Mouse (Mus musculus): Measurements from ENCODE around the gene Alkbh3. TPM values are rescaled to one million over a fixed set of nuclear protein-coding genes. Genes with fewer than 3 reads are reported as not detected.

Alkbh3 gene
- polyA plus RNA-seq, 1 experiment from 2014 or later: 53.2 TPM

DNA sequence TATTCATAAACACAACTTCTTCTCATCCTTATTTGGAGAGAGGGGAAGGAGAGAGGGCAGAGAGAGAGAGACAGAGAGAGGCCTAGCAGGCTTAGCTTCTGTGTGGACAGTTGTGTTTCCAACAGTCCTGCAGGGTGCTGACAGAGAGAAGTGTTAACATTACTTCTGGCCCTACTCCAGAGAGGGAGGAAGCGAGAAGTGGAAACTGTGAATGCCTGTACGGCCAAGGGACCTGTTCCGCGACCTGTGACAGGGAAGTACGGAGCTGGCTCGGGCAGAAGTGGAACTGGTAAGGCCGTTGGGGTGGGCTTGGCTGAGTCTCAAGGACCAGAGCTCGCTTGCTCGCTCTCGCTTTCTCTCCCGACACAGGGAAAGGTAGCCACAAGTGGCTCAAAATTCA, 68.9 kb downstream of the Alkbh3 start:
- Histone ChIP-seq H3K4me2 (no peak overlapping the region), H3K27ac (no peak overlapping the region), H3K9me3 (replicated peaks) (peaks cover 8% of the 10 kb centered on the region), H3K9ac (no peak overlapping the region), H3K36me3 (ENCODE audit: poor library complexity, severe bottlenecking) (no peaks in the 10 kb centered on the region), H3K4me3 (no peak overlapping the region), H3K27me3 (no peaks in the 10 kb centered on the region), H3K4me1 (no peaks in the 10 kb centered on the region)
- WGBS: 86% methylated on average over 11 of the region's 11 CpGs
- no peak for ATAC-seq

DNA sequence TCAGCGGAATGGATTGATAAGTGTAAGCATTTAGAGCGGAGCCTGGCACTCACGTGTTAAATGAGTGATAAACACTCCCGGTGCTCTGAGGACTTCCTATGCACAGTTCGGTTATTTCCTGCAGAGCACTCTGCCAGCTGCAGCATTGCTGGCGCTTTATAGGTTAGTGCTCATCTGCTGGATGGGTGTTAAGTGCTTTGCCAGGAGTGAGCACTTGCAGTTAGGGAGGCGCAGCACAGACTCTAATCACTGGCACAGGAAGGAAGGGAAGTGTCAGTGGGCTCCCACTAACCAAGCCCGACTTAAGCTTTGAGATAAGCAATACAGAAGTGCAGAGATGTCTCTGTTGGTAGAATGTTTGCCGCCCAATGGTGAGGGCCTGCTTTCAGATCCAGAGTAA, 72.1 kb downstream of the Alkbh3 start:
- Histone ChIP-seq H3K4me2 (no peak overlapping the region), H3K9ac (no peak overlapping the region), H3K27ac (no peak overlapping the region), H3K4me3 (no peak overlapping the region), H3K27me3 (no peaks in the 10 kb centered on the region), H3K36me3 (ENCODE audit: poor library complexity, severe bottlenecking) (no peaks in the 10 kb centered on the region), H3K4me1 (no peaks in the 10 kb centered on the region), H3K9me3 (replicated peaks) (peaks cover 2% of the 10 kb centered on the region; the same call in 1 of the 2 replicates)
- 78% methylated on average over 9 of the region's 9 CpGs for WGBS
- ATAC-seq: no peak

Other genes with a start within 250 kb of the Alkbh3 start
- gene Ext2, start 188.2 kb downstream of the Alkbh3 start, polyA plus RNA-seq (2015; fragmentation: Nextera tagmentation; extraction: Ambion mirVana): 50.6 and 57.6 TPM in 2 replicates
- gene Accs, start 160.9 kb downstream of the Alkbh3 start, polyA plus RNA-seq (2015; fragmentation: Nextera tagmentation; extraction: Ambion mirVana): 8.1 and 10.1 TPM in 2 replicates
- gene Accsl, start 141.7 kb downstream of the Alkbh3 start, polyA plus RNA-seq (2015; fragmentation: Nextera tagmentation; extraction: Ambion mirVana): 0.28 and 0.98 TPM in 2 replicates
- 17.7 and 22.3 TPM in 2 replicates for gene Gm13889, start 53.6 kb downstream of the Alkbh3 start, polyA plus RNA-seq (2015; fragmentation: Nextera tagmentation; extraction: Ambion mirVana)
- not detected in 2 replicates for gene Gm27027, start 14.5 kb downstream of the Alkbh3 start, polyA plus RNA-seq (2015; fragmentation: Nextera tagmentation; extraction: Ambion mirVana)
- gene Hsd17b12, start 147.2 kb upstream of the Alkbh3 start, polyA plus RNA-seq (2015; fragmentation: Nextera tagmentation; extraction: Ambion mirVana): 119 and 126 TPM in 2 replicates

Data from forebrain, embryonic 13.5 days (tissue).